Mouse (Mus musculus) forebrain, embryonic 16.5 days (tissue): ENCODE results near the gene Ube2h. TPM values are rescaled to one million over a fixed set of nuclear protein-coding genes. Genes with fewer than 3 reads are reported as not detected.

Source experiments
- ATAC-seq: fragments of 200-750 bp; cut with Nextera tagmentation; 2 replicates; pipeline ENCODE4 v1.8.0; 2017; ENCODE audit warnings: mild to moderate bottlenecking, moderate library complexity
- H3K27ac ChIP-seq: fragments of 300-500 bp; sonication (generic); 2 replicates; pipeline ENCODE4 v1.5.1; 2014; ENCODE audit warnings: low read length, control low read depth
- H3K27me3 ChIP-seq: fragments of 300-500 bp; sonication (generic); replicated peaks from 2 replicates; pipeline ENCODE4 v1.6.1; 2014; ENCODE audit warnings: low read length; ENCODE audit not compliant: control insufficient read depth, insufficient read depth
- H3K36me3 ChIP-seq: fragments of 300-500 bp; sonication (generic); 2 replicates; pipeline ENCODE4 v1.6.1; 2014; ENCODE audit not compliant: control insufficient read depth, insufficient read depth
- H3K4me1 ChIP-seq: fragments of 300-500 bp; sonication (generic); replicated peaks from 2 replicates; pipeline ENCODE4 v1.6.1; 2014; ENCODE audit warnings: low read length; ENCODE audit not compliant: control insufficient read depth, insufficient read depth
- H3K4me2 ChIP-seq: fragments of 300-500 bp; sonication (generic); 2 replicates; pipeline ENCODE4 v1.6.1; 2014; ENCODE audit warnings: mild to moderate bottlenecking, low read length, control low read depth
- H3K4me3 ChIP-seq: fragments of 300-500 bp; sonication (generic); replicated peaks from 2 replicates; pipeline ENCODE4 v1.5.1; 2014; ENCODE audit warnings: mild to moderate bottlenecking, low read length, control low read depth
- H3K9ac ChIP-seq: fragments of 300-500 bp; sonication (generic); replicated peaks from 2 replicates; pipeline ENCODE4 v1.6.1; 2014; ENCODE audit warnings: low read depth, low read length, control low read depth
- H3K9me3 ChIP-seq: fragments of 300-500 bp; sonication (generic); 2 replicates; pipeline ENCODE4 v1.6.1; 2016; ENCODE audit warnings: low read length; ENCODE audit not compliant: control insufficient read depth
- WGBS: fragments of 180-500 bp; shearing (Covaris S2); extraction: QIAGEN DNeasy Blood & Tissue Kit; methylation state at CpG from one replicate; pipeline ENCODE4 v1.1.7; 2014; 5-methylcytosine and 5-hydroxymethylcytosine counted together
- polyA plus RNA-seq: library from polyadenylated mRNA; unstranded; fragments of >200 nt; fragmentation: Nextera tagmentation; extraction: Ambion mirVana; gene quantifications from 2 replicates; pipeline ENCODE4 v1.2.1, GENCODE M21; 2015

Gene Ube2h
- polyA plus RNA-seq, 1 experiment from 2014 or later, result 65.9 TPM

- Histone ChIP-seq H3K9me3 (no peaks in the 10 kb centered on the region), H3K4me3 (peak overlapping the region; percentile 81), H3K4me1 (peaks cover 30% of the 10 kb centered on the region), H3K27ac (peak overlapping the region; percentile 90), H3K4me2 (peak overlapping the region; percentile 90), H3K27me3 (no peaks in the 10 kb centered on the region), H3K36me3 (no peaks in the 10 kb centered on the region), H3K9ac (peak overlapping the region; percentile 92)
- no peak for ATAC-seq
- under 1% methylated on average over 11 of the region's 11 CpGs for WGBS
These were observed 1.3 kb downstream of the Ube2h start for GRCm38 (mm10) chr6:30302781-30303631.

GRCm38 (mm10) chr6:30302156-30302555, 2.2 kb downstream of the Ube2h start:
- Histone ChIP-seq H3K4me3 (peak overlapping the region; percentile 81), H3K4me2 (peak overlapping the region; percentile 90), H3K27ac (peak overlapping the region; percentile 59), H3K36me3 (no peaks in the 10 kb centered on the region), H3K9me3 (no peaks in the 10 kb centered on the region), H3K27me3 (no peaks in the 10 kb centered on the region), H3K4me1 (peaks cover 30% of the 10 kb centered on the region), H3K9ac (peak overlapping the region; percentile 55)
- WGBS, result 7% methylated on average over 4 of the region's 4 CpGs
- no peak for ATAC-seq

- ATAC-seq, result no peak
- Histone ChIP-seq H3K4me2 (peak overlapping the region; percentile 90), H3K4me3 (peak overlapping the region; percentile 81), H3K36me3 (no peaks in the 10 kb centered on the region), H3K9ac (peak overlapping the region; percentile 55), H3K27ac (peak overlapping the region; percentile 59), H3K9me3 (no peaks in the 10 kb centered on the region), H3K4me1 (peaks cover 30% of the 10 kb centered on the region), H3K27me3 (no peaks in the 10 kb centered on the region)
- WGBS, result 1% methylated on average over 7 of the region's 7 CpGs
These were observed 3.4 kb downstream of the Ube2h start for GRCm38 (mm10) chr6:30300901-30301300.

- Histone ChIP-seq H3K4me1 (peaks cover 30% of the 10 kb centered on the region), H3K4me2 (peak overlapping the region; percentile 90), H3K36me3 (no peaks in the 10 kb centered on the region), H3K9me3 (no peaks in the 10 kb centered on the region), H3K27me3 (no peaks in the 10 kb centered on the region), H3K4me3 (peak overlapping the region; percentile 81), H3K27ac (peak overlapping the region; percentile 59), H3K9ac (peak overlapping the region; percentile 55; the same call in 1 of the 2 replicates)
- WGBS, result 0% methylated on average over 5 of the region's 5 CpGs
- ATAC-seq, result peak; percentile 66
These were observed 4.0 kb downstream of the Ube2h start for GRCm38 (mm10) chr6:30300372-30300771.

GRCm38 (mm10) chr6:30299683-30300082, 4.7 kb downstream of the Ube2h start:
- Histone ChIP-seq H3K4me2 (peak overlapping the region; percentile 90), H3K27ac (no peak overlapping the region), H3K9me3 (no peaks in the 10 kb centered on the region), H3K4me1 (peaks cover 29% of the 10 kb centered on the region), H3K27me3 (no peaks in the 10 kb centered on the region), H3K36me3 (no peaks in the 10 kb centered on the region), H3K9ac (no peak overlapping the region), H3K4me3 (no peak overlapping the region)
- 82% methylated on average over 5 of the region's 5 CpGs for WGBS
- ATAC-seq, result no peak

GRCm38 (mm10) chr6:30299116-30299515, 5.2 kb downstream of the Ube2h start:
- Histone ChIP-seq H3K9me3 (no peaks in the 10 kb centered on the region), H3K9ac (no peak overlapping the region), H3K4me1 (peaks cover 27% of the 10 kb centered on the region), H3K27me3 (no peaks in the 10 kb centered on the region), H3K36me3 (no peaks in the 10 kb centered on the region), H3K4me3 (no peak overlapping the region), H3K27ac (no peak overlapping the region), H3K4me2 (no peak overlapping the region)
- no peak for ATAC-seq
- WGBS, result 83% methylated on average over 1 of the region's 1 CpGs

GRCm38 (mm10) chr6:30292579-30292978, 11.8 kb downstream of the Ube2h start:
- no peak overlapping the region for H3K27ac ChIP-seq
- WGBS, result 87% methylated on average over 2 of the region's 2 CpGs

GRCm38 (mm10) chr6:30287958-30288357, 16.4 kb downstream of the Ube2h start:
- Histone ChIP-seq H3K9ac (no peak overlapping the region), H3K27me3 (no peaks in the 10 kb centered on the region), H3K36me3 (peaks cover 9% of the 10 kb centered on the region; the same call in 1 of the 2 replicates), H3K4me3 (no peak overlapping the region), H3K27ac (no peak overlapping the region), H3K9me3 (no peaks in the 10 kb centered on the region; the same call in 1 of the 2 replicates), H3K4me1 (no peaks in the 10 kb centered on the region), H3K4me2 (no peak overlapping the region)
- 89% methylated on average over 6 of the region's 6 CpGs for WGBS
- ATAC-seq, result no peak

More at GRCm38 (mm10) chr6:30292579-30292978, 11.8 kb downstream of the Ube2h start:
- Histone ChIP-seq H3K9ac (no peak overlapping the region), H3K27me3 (no peaks in the 10 kb centered on the region), H3K4me2 (no peak overlapping the region), H3K36me3 (no peaks in the 10 kb centered on the region), H3K9me3 (no peaks in the 10 kb centered on the region), H3K4me1 (no peaks in the 10 kb centered on the region), H3K4me3 (no peak overlapping the region)
- no peak for ATAC-seq

GRCm38 (mm10) chr6:30286642-30287041, 17.7 kb downstream of the Ube2h start:
- no peak overlapping the region for H3K4me2 ChIP-seq
- no peak for ATAC-seq

More at GRCm38 (mm10) chr6:30286642-30287041, 17.7 kb downstream of the Ube2h start:
- Histone ChIP-seq H3K27ac (no peak overlapping the region), H3K36me3 (peaks cover 9% of the 10 kb centered on the region; the same call in 1 of the 2 replicates), H3K27me3 (no peaks in the 10 kb centered on the region), H3K4me1 (no peaks in the 10 kb centered on the region), H3K4me3 (no peak overlapping the region), H3K9me3 (no peaks in the 10 kb centered on the region; the same call in 1 of the 2 replicates), H3K9ac (no peak overlapping the region)
